Mouse (Mus musculus) brown adipose tissue, adult 24 weeks (tissue): ENCODE data around the gene Gm4353. TPM values are rescaled to one million over a fixed set of nuclear protein-coding genes. Genes with fewer than 3 reads are reported as not detected.
A peak's percentile ranks its signal among the peaks of the same experiment; 100 is the strongest.

Experiments used
- H3K27ac ChIP-seq: fragments of 200-500 bp; replicated peaks from 2 replicates; pipeline ENCODE4 v1.5.1; 2012; ENCODE audit warnings: low read depth, mild to moderate bottlenecking, low read length
- H3K4me1 ChIP-seq: fragments of 200-500 bp; 2 replicates; pipeline ENCODE4 v1.6.1; 2012; ENCODE audit warnings: low read length, mixed read lengths; ENCODE audit not compliant: control insufficient read depth, insufficient read depth, insufficient read length
- H3K4me3 ChIP-seq: fragments of 200-500 bp; 2 replicates; pipeline ENCODE4 v1.5.1; 2012; ENCODE audit warnings: low read depth, mild to moderate bottlenecking, low read length, moderate library complexity; ENCODE audit not compliant: insufficient read depth
- polyA plus RNA-seq: library from polyadenylated mRNA; stranded (reverse); fragments of >200 nt; gene quantifications from 2 replicates; pipeline ENCODE4 v1.2.4, GENCODE M21; 2012; ENCODE audit not compliant: missing spikeins, insufficient read depth, insufficient read length

The Gm4353 gene
- polyA plus RNA-seq, 1 experiment: not detected

DNA sequence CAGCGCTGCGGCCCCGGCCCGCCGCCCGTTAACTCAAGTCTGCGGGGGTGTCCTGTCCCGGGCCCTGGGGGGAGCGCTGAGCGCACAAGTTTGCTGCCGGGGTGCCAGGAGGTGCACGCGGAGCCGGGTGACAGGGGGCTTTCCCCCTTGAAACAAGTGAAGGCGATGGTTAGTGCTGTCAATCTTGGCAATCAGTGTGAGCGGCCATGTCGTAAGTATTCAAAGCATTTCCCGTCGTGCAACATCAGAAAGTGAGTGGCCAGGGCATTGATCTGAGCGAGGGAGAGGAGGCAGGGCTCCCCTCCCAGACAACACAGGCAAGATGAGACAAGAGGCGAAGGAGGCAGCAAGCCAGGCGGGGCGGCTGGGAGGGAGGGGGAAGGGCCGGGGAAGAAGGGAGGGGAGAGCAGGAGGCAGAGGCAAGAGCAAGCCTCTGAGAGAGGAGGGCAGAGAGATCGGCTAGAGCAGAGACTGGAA is 50.1 kb downstream of the Gm4353 start:
- Histone ChIP-seq H3K27ac (peak overlapping the region; percentile 21; the same call in 1 of the 2 replicates), H3K4me1 (peaks cover 2% of the 10 kb centered on the region; the same call in 1 of the 2 replicates), H3K4me3 (peak overlapping the region; percentile 76)

DNA sequence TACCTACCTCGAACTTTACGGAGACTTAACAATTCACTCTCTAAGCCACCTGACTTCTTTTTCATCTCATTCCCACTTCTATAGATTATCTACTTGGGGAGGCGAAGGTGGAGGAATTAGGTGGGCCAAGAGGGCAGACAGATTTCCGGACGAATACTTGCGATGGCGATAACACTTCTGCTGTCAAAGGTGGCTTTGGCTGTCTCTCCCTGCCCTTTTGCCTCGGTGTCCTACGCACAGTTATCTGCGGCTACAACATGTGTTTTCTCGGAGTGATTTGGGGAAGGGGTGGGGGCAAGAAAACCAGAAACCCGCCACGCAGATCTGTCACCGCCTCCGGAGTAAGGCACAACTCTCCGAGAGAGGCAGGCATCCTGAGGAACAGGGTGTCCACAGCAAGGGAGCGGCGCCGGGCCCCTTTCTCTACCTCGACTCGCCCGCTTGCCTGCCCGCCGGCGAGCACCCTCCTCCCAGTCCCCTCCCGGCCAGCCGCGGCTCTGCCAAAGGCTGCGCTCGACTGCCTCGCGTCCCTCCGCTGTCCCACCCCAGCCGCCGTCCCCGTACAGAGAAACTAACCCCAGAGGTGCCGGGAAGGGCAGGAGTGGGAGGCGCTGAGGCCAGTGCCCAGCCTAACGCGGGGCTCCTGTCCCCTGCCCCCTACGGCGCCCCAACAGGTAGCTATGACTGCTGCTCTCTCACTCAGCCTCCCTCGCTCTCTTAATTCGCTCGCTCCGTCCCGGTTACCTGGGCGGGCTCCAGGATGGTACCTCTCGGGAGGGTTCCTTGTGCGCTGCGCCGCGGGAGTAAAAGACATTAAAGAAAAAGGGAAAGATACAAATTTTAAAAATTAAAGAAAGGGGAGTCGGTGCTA is 50.8 kb downstream of the Gm4353 start:
- Histone ChIP-seq H3K4me1 (no peaks in the 10 kb centered on the region), H3K27ac (peak overlapping the region; percentile 88), H3K4me3 (peak overlapping the region; percentile 76)

Other genes starting within 250 kb of the Gm4353 start
- gene Sox6, start 45.8 kb downstream of the Gm4353 start, polyA plus RNA-seq: 15.1 and 24.8 TPM in 2 replicates
- gene 1110004F10Rik, start 45.2 kb downstream of the Gm4353 start, polyA plus RNA-seq: 60.2 and 68.8 TPM in 2 replicates
- 0.59 and 1.6 TPM in 2 replicates for gene Plekha7, start 223.7 kb upstream of the Gm4353 start, polyA plus RNA-seq
- gene Rps13, start 249.6 kb upstream of the Gm4353 start, polyA plus RNA-seq: 202 and 266 TPM in 2 replicates